Mouse (Mus musculus): ENCODE results near the gene Zfpl1. TPM values are rescaled to one million over a fixed set of nuclear protein-coding genes. Genes with fewer than 3 reads are reported as not detected.

Zfpl1 gene
- 99.9 and 111 TPM in 2 replicates for polyA plus RNA-seq (2012; rRNA removed)

DNA sequence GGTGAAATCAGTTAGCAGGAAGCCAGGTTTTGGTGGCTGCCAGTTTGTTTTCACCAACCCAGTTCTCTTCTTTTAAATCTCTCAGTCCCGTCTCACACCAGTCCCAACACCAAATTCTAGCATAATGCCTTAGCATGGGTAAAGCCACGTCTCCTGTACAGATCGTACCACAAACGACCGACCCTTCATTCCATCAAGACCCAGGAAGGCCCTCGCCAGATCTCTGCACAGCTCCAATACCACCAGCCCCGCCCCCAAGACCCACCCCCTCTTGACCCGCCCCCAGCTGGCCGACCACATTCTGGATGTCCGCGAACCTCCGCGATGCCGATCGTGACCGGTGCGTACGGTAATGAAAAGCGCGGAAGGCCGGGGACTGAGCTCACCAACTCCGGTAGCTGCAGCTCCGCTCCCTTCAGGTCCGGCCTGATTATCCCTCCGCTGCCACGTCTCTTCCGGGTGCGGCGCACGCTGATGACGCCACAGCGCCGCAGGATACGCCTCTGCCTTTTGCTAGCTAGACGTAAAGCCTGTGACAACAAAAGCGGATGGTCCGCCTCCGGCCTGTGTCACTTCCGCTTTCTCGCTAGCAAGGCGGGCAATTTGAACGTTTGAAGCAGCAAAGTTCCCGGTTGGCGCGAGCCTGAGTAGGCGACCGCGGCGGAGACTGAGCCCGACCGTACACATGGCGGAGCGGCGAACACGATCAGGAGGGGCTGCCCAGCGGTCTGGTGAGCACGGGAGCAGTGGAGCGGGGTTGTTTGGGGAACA lies at the start of gene Zfpl1, which contains the start of gene Cdca5:
TSS of gene Zfpl1 (minus strand) at position 479 of the 771 bp plus-strand sequence.
TSS of gene Cdca5 (plus strand) at position 506 of the 771 bp plus-strand sequence.

DNA sequence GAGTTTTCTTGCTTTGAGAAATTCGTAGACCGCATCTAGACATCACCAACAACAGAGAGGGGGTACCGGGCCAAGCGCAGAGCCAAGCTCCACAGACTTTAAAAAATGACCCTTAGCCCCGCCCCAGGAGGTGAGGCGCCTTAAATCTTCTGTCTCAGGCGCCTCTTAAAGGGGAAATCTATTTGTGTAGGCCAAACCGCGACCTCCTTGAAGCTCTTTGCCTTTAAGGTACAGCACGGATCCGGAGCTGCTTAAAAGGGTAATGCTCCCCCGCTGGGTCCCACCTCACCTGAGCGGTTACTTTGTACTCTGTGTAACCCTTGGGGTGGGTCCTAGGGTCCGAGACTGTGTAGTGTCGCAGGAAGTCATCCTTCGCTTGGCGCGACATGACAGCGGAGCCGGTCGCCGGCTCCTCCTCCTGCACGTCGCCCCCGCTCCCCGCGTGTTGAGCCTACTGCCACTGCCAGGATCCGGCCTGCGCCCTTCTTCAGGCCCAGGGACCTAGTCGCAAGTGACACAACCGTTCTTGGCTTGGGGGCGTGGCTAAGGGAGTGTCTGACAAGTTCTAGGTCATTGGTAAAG lies 43.1 kb upstream of the Zfpl1 start, which contains the start of gene Snx15:
TSS of gene Snx15 (minus strand) at position 545 of the 582 bp plus-strand sequence.

GRCm38 (mm10) chr19:6117986-6118676 lies 33.4 kb upstream of the Zfpl1 start, which contains the start of gene Sac3d1:
Gene Sac3d1, minus strand, starts transcription at chr19:6118650.

DNA sequence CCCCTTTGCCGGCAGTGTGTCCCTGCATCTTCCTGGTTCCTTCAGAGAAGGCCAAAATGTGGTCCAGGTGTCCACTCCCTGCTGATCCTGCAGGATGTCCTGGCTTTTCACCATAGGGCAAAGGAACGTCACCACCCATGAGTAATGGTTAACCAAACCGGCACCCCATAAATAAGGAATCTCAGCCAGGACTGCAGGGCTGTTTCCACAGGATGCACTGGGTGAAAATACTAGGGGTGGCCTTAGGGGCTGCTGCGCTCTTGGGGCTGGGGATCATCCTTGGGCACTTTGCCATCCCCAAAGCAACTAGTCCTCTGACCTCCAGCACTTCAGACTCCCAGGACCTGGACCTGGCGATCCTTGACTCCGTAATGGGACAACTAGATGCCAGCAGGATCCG lies 20.8 kb upstream of the Zfpl1 start, which contains the start of gene Naaladl1:
TSS of gene Naaladl1 (plus strand) at position 197 of the 400 bp plus-strand sequence.

GRCm38 (mm10) chr19:6094119-6094518 lies 9.4 kb upstream of the Zfpl1 start, which contains the start of gene AC131692.1:
Gene AC131692.1, plus strand, starts transcription at chr19:6094419.

GRCm38 (mm10) chr19:6082156-6082555 lies 2.6 kb downstream of the Zfpl1 start, which contains the start of gene Gm28374:
Gene Gm28374, minus strand, starts transcription at chr19:6082256.

DNA sequence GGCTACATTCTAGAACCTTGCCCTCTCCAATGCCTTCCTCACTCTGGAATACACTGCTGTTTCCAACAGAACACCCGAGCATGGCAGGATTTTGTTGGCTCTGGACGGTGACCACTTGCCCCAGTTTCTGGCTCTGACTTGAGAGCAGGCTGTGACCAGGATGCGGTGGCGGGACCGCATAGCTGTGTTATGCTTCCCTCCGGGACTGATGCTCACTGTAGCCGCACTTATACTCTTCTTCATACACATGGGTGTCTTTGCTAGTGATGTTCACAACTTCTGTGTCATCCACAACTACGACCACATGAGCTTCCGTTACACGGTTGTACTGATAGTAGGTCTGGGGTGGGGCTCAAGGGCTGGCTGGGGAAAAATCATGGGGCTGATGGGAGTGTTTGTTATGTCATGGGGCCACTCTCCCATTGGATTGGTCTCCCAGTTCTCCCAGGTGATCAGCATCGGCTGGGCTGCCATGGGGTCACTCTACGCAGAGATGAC lies 4.7 kb downstream of the Zfpl1 start, which contains the start of gene Tmem262:
TSS of gene Tmem262 (plus strand) at position 51 of the 498 bp plus-strand sequence.

GRCm38 (mm10) chr19:6076564-6077393 lies 8.0 kb downstream of the Zfpl1 start, which contains the start of gene Vps51:
Gene Vps51, minus strand, starts transcription at chr19:6077231.

DNA sequence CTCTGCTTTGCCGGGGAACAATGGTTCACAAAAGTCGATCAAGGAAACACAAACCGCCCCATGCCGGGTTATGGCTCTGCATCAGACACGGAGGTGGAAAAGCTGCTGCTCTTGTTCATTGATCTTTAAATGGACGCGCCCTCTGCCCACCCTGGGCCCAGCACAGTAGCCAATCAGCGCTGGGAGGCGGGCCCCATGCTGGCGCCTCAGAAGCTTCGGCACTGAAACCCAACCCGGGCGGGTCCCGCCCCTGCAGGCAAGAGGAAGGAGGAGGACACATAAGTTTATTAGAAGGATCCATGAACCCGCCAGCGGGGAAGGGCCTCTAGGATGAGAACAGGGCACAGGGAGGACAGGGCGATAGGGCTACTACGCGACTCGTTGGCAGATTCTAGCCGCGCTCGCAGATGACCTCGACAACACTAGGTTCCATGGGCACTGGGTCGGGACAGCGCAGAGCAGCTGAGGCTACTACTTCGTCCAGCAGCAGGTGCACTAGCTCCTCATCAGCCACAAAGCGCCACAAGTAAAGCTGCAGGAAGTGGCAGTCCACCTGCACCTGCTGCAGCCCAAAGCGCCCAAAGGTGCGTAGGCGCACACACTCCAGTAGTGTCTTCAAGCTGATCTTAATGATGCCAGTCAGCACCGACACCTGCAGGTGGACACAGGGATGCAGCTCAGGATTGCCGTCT lies 16.9 kb downstream of the Zfpl1 start, which contains the start of gene Tm7sf2:
TSS of gene Tm7sf2 (minus strand) at position 650 of the 692 bp plus-strand sequence.

GRCm38 (mm10) chr19:6061021-6061533 lies 23.7 kb downstream of the Zfpl1 start, which contains the start of gene Znhit2:
Gene Znhit2, plus strand, starts transcription at chr19:6061192.

DNA sequence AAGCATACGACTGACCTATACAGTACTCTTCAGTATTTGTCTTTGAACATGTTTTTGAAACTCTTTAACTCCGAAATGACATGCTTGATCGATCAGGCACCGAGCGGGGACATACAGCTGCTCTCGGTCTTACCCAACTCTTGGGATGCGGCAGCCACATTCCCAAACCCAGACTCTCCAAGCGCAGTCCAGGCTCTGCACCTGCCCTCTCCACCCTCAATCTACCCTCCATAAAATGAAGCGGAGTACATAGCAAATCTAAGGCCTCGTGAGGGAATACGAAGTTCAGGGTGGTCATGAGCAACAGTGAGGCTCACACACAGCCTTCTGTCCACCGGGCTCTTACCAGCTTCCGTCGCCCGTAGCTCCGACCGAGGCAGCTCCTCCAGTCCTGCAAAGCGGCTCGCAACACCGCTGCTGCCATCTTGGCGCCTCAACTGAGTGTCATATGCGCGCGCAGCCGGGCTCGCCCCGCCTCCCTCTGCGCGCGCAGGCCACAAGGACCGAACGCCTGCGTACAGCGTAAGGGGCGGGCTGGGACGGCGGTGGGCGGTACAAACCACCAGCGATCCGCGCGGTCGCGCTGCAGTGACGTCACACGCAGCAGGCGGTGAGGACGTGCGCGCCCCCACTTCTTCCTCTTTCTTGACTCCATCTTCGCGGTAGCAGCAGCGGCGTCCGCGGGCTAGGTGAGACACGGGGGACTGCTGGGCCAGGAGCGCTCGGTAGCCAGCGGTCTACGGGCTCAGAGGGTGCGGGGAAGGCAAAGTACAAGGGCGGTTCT lies 27.3 kb downstream of the Zfpl1 start, which contains the start of the genes Mrpl49 and Fau:
TSS of gene Mrpl49 (minus strand) at position 473 of the 784 bp plus-strand sequence.
TSS of gene Fau (plus strand) at position 532 of the 784 bp plus-strand sequence.

DNA sequence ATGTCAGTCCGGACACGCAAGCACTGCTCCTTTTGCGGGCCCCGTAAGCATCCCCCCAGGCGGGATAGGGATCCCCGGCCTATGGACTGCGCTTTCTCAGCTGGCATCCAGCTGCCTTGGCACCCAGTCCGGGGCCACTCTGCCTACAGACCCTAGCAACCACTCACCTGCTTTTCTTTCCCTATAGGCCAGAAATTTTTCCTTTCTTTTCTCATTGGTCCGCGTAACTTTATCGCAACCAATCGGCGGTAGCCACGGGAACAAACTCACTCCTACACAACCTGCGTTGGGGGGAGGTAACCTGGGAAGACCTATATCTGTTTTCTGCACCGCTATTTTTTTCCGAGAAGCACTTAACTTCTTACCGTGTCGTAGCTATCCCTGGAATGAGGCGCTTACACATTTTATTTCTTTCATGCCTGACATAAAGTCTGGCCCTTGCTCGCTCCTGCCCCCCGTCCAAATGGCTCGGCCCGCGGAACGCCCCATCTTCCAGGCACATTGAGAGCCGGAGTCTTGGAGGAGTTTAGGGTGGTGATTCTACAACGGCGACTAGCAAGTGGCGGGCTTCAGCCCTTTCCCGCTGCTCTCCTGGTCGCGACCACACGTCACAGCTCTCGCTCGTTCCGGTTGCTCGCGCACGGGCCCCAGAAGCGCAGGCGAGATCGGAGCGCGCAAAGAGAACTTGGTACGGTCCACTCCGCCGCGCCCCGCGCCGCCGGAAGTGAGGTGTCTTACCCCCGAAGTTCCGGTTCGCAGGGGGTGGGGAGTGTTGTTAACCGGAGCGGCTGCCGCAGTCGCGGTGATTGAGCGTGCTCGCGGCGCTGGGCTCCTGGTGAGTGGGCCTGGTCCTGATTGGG lies 38.2 kb downstream of the Zfpl1 start, which contains the start of gene Syvn1:
TSS of gene Syvn1 (plus strand) at position 283 of the 860 bp plus-strand sequence.

Other genes with a start within 250 kb of the Zfpl1 start
- gene Frmd8, start 209.7 kb downstream of the Zfpl1 start, polyA plus RNA-seq (2012; rRNA removed): 16.1 and 16.6 TPM in 2 replicates
- gene Slc25a45, start 207.1 kb downstream of the Zfpl1 start, polyA plus RNA-seq (2012; rRNA removed): 3.5 and 4.1 TPM in 2 replicates
- 13.9 and 15.5 TPM in 2 replicates for gene Tigd3, start 190.8 kb downstream of the Zfpl1 start, polyA plus RNA-seq (2012; rRNA removed)
- 193 and 198 TPM in 2 replicates for gene Dpf2, start 171.9 kb downstream of the Zfpl1 start, polyA plus RNA-seq (2012; rRNA removed)
- 9.7 and 12.1 TPM in 2 replicates for gene Cdc42ep2, start 160.1 kb downstream of the Zfpl1 start, polyA plus RNA-seq (2012; rRNA removed)
- gene Pola2, start 120.8 kb downstream of the Zfpl1 start, polyA plus RNA-seq (2012; rRNA removed): 50.1 and 52.4 TPM in 2 replicates
- not detected in 2 replicates for gene Slc22a20, start 98.8 kb downstream of the Zfpl1 start, polyA plus RNA-seq (2012; rRNA removed)
- gene Capn1, start 69.1 kb downstream of the Zfpl1 start, polyA plus RNA-seq (2012; rRNA removed): 5.1 and 9.9 TPM in 2 replicates
- gene Syvn1, start 38.4 kb downstream of the Zfpl1 start, polyA plus RNA-seq (2012; rRNA removed): 28.2 and 37.9 TPM in 2 replicates
- gene Mrpl49, start 27.2 kb downstream of the Zfpl1 start, polyA plus RNA-seq (2012; rRNA removed): 52.3 and 53.8 TPM in 2 replicates
- 1,336 and 1,386 TPM in 2 replicates for gene Fau, start 27.1 kb downstream of the Zfpl1 start, polyA plus RNA-seq (2012; rRNA removed)
- 31.1 and 33.9 TPM in 2 replicates for gene Znhit2, start 23.8 kb downstream of the Zfpl1 start, polyA plus RNA-seq (2012; rRNA removed)
- gene Tm7sf2, start 16.6 kb downstream of the Zfpl1 start, polyA plus RNA-seq (2012; rRNA removed): 79.3 and 81.1 TPM in 2 replicates
- 101 and 102 TPM in 2 replicates for gene Vps51, start 7.7 kb downstream of the Zfpl1 start, polyA plus RNA-seq (2012; rRNA removed)
- not detected in 2 replicates for gene Tmem262, start 4.9 kb downstream of the Zfpl1 start, polyA plus RNA-seq (2012; rRNA removed)
- gene Gm28374, start 2.7 kb downstream of the Zfpl1 start, polyA plus RNA-seq (2012; rRNA removed): 2.3 and 2.7 TPM in 2 replicates
- 13.7 and 19.6 TPM in 2 replicates for gene Cdca5, start within 50 bp of the Zfpl1 start, polyA plus RNA-seq (2012; rRNA removed)
- gene AC131692.1, start 9.5 kb upstream of the Zfpl1 start, polyA plus RNA-seq (2012; rRNA removed): 0.29 and 0.48 TPM in 2 replicates
- gene Naaladl1, start 20.8 kb upstream of the Zfpl1 start, polyA plus RNA-seq (2012; rRNA removed): 1.8 and 1.9 TPM in 2 replicates
- 45.8 and 47.4 TPM in 2 replicates for gene Sac3d1, start 33.7 kb upstream of the Zfpl1 start, polyA plus RNA-seq (2012; rRNA removed)
- gene Snx15, start 43.3 kb upstream of the Zfpl1 start, polyA plus RNA-seq (2012; rRNA removed): 47.2 and 51.4 TPM in 2 replicates
- gene Batf2, start 56.0 kb upstream of the Zfpl1 start, polyA plus RNA-seq (2012; rRNA removed): 0.34 and 0.48 TPM in 2 replicates
- 99.8 and 109 TPM in 2 replicates for gene Arl2, start 56.6 kb upstream of the Zfpl1 start, polyA plus RNA-seq (2012; rRNA removed)
- gene Majin, start 99.4 kb upstream of the Zfpl1 start, polyA plus RNA-seq (2012; rRNA removed): 0.09 TPM in 1 of 2 replicates, not detected in the other
- 0.14 and 1.1 TPM in 2 replicates for gene Gpha2, start 141.4 kb upstream of the Zfpl1 start, polyA plus RNA-seq (2012; rRNA removed)
- gene Ppp2r5b, start 150.9 kb upstream of the Zfpl1 start, polyA plus RNA-seq (2012; rRNA removed): 99.3 and 99.9 TPM in 2 replicates
- 19.9 and 22.5 TPM in 2 replicates for gene Atg2a, start 156.7 kb upstream of the Zfpl1 start, polyA plus RNA-seq (2012; rRNA removed)
- 175 and 205 TPM in 2 replicates for gene Ehd1, start 191.8 kb upstream of the Zfpl1 start, polyA plus RNA-seq (2012; rRNA removed)
- 5.2 and 8.1 TPM in 2 replicates for gene Cdc42bpg, start 221.5 kb upstream of the Zfpl1 start, polyA plus RNA-seq (2012; rRNA removed)

All from central nervous system, embryonic 14 days (tissue).